Mouse (Mus musculus) kidney, embryonic 15.5 days (tissue): ENCODE measurements around the gene Gfpt2. TPM values are rescaled to one million over a fixed set of nuclear protein-coding genes. Genes with fewer than 3 reads are reported as not detected.
A peak's percentile ranks its signal among the peaks of the same experiment; 100 is the strongest.

Source experiments
- ATAC-seq: fragments of 200-750 bp; cut with Nextera tagmentation; replicated peaks from 2 replicates; pipeline ENCODE4 v1.8.0; 2017; ENCODE audit warnings: moderate TSS enrichment; ENCODE audit not compliant: low FRiP score
- H3K27ac ChIP-seq: fragments of 300-500 bp; sonication (generic); 2 replicates; pipeline ENCODE4 v1.5.1; 2015; ENCODE audit warnings: mild to moderate bottlenecking, inconsistent platforms
- H3K27me3 ChIP-seq: fragments of 300-500 bp; sonication (generic); 2 replicates; pipeline ENCODE4 v1.6.1; 2015; ENCODE audit warnings: inconsistent platforms
- H3K36me3 ChIP-seq: fragments of 300-500 bp; sonication (generic); 2 replicates; pipeline ENCODE4 v1.6.1; 2015; ENCODE audit warnings: inconsistent platforms
- H3K4me1 ChIP-seq: fragments of 300-500 bp; sonication (generic); 2 replicates; pipeline ENCODE4 v1.6.1; 2015; ENCODE audit warnings: inconsistent platforms
- H3K4me2 ChIP-seq: fragments of 300-500 bp; sonication (generic); 2 replicates; pipeline ENCODE4 v1.6.1; 2015; ENCODE audit warnings: moderate library complexity, mild to moderate bottlenecking, inconsistent platforms
- H3K4me3 ChIP-seq: fragments of 300-500 bp; sonication (generic); replicated peaks from 2 replicates; pipeline ENCODE4 v1.5.1; 2015; ENCODE audit warnings: mild to moderate bottlenecking, inconsistent platforms
- H3K9ac ChIP-seq: fragments of 300-500 bp; sonication (generic); 2 replicates; pipeline ENCODE4 v1.6.1; 2015; ENCODE audit warnings: mild to moderate bottlenecking, inconsistent platforms
- H3K9me3 ChIP-seq: fragments of 300-500 bp; sonication (generic); replicated peaks from 2 replicates; pipeline ENCODE4 v1.6.1; 2016; ENCODE audit warnings: inconsistent platforms
- WGBS: fragments of 180-500 bp; shearing (Covaris S2); methylation state at CpG from one replicate; pipeline ENCODE4 v1.1.7; 2015; ENCODE audit warnings: mixed read lengths; 5-methylcytosine and 5-hydroxymethylcytosine counted together
- polyA plus RNA-seq: library from polyadenylated mRNA; unstranded; fragments of >200 nt; fragmentation: Nextera tagmentation; extraction: Ambion mirVana; gene quantifications from 2 replicates; pipeline ENCODE4 v1.2.1, GENCODE M21; 2015

Gfpt2 gene
- polyA plus RNA-seq, 1 experiment from 2014 or later, result 12.4 TPM

GRCm38 (mm10) chr11:49829176-49829745 is 35.3 kb downstream of the Gfpt2 start:
- whole genome bisulfite sequencing, result 61% methylated on average over 7 of the region's 7 CpGs
- Histone ChIP-seq H3K36me3 (peaks cover 31% of the 10 kb centered on the region), H3K4me3 (no peak overlapping the region), H3K27ac (no peak overlapping the region), H3K9ac (no peak overlapping the region), H3K27me3 (no peaks in the 10 kb centered on the region), H3K4me1 (peaks cover 10% of the 10 kb centered on the region), H3K4me2 (no peak overlapping the region), H3K9me3 (no peaks in the 10 kb centered on the region)
- ATAC-seq, result no peak

- Histone ChIP-seq H3K4me2 (no peak overlapping the region), H3K36me3 (peaks cover 37% of the 10 kb centered on the region), H3K27me3 (no peaks in the 10 kb centered on the region), H3K4me3 (no peak overlapping the region), H3K9ac (no peak overlapping the region), H3K9me3 (no peaks in the 10 kb centered on the region), H3K4me1 (peaks cover 4% of the 10 kb centered on the region), H3K27ac (no peak overlapping the region)
- 0 out of 2 replicates have a peak, but pooled peaks have one; percentile 29 for ATAC-seq
- WGBS, result 78% methylated on average over 12 of the region's 12 CpGs
These were observed 38.0 kb downstream of the Gfpt2 start for GRCm38 (mm10) chr11:49831980-49832379.

GRCm38 (mm10) chr11:49832962-49833361 is 39.0 kb downstream of the Gfpt2 start:
- Histone ChIP-seq H3K9me3 (no peaks in the 10 kb centered on the region), H3K9ac (no peak overlapping the region), H3K27ac (no peak overlapping the region), H3K4me1 (no peaks in the 10 kb centered on the region), H3K36me3 (peaks cover 47% of the 10 kb centered on the region), H3K27me3 (no peaks in the 10 kb centered on the region), H3K4me3 (no peak overlapping the region), H3K4me2 (no peak overlapping the region)
- no peak for ATAC-seq
- WGBS, result 83% methylated on average over 5 of the region's 5 CpGs

GRCm38 (mm10) chr11:49834248-49834647 is 40.3 kb downstream of the Gfpt2 start:
- Histone ChIP-seq H3K4me3 (no peak overlapping the region), H3K9ac (no peak overlapping the region), H3K36me3 (peaks cover 47% of the 10 kb centered on the region), H3K27me3 (no peaks in the 10 kb centered on the region), H3K4me1 (no peaks in the 10 kb centered on the region), H3K9me3 (no peaks in the 10 kb centered on the region), H3K4me2 (no peak overlapping the region), H3K27ac (no peak overlapping the region)
- 91% methylated on average over 6 of the region's 6 CpGs for WGBS
- no peak for ATAC-seq

GRCm38 (mm10) chr11:49835257-49835956 is 41.4 kb downstream of the Gfpt2 start:
- no peaks in the 10 kb centered on the region for H3K27me3 ChIP-seq
- no peak overlapping the region for H3K9ac ChIP-seq
- H3K4me3 ChIP-seq, result no peak overlapping the region
- 93% methylated on average over 11 of the region's 11 CpGs for WGBS
- peaks cover 47% of the 10 kb centered on the region for H3K36me3 ChIP-seq
- H3K4me2 ChIP-seq, result no peak overlapping the region
- ATAC-seq, result no peak
- H3K27ac ChIP-seq, result no peak overlapping the region
- no peaks in the 10 kb centered on the region for H3K9me3 ChIP-seq
- no peaks in the 10 kb centered on the region for H3K4me1 ChIP-seq

GRCm38 (mm10) chr11:49837717-49838407 is 43.9 kb downstream of the Gfpt2 start:
- H3K9ac ChIP-seq, result no peak overlapping the region
- H3K9me3 ChIP-seq, result no peaks in the 10 kb centered on the region
- H3K36me3 ChIP-seq, result peaks cover 34% of the 10 kb centered on the region
- no peak for ATAC-seq
- no peaks in the 10 kb centered on the region for H3K27me3 ChIP-seq
- WGBS, result 71% methylated on average over 13 of the region's 13 CpGs
- H3K4me2 ChIP-seq, result no peak overlapping the region
- no peak overlapping the region for H3K27ac ChIP-seq
- no peaks in the 10 kb centered on the region for H3K4me1 ChIP-seq
- no peak overlapping the region for H3K4me3 ChIP-seq

GRCm38 (mm10) chr11:49840666-49841065 is 46.7 kb downstream of the Gfpt2 start:
- WGBS, result 63% methylated on average over 1 of the region's 1 CpGs
- Histone ChIP-seq H3K9me3 (no peaks in the 10 kb centered on the region), H3K4me3 (no peak overlapping the region), H3K27me3 (no peaks in the 10 kb centered on the region), H3K27ac (no peak overlapping the region), H3K9ac (no peak overlapping the region), H3K4me1 (peaks cover under 1% of the 10 kb centered on the region), H3K36me3 (peaks cover 10% of the 10 kb centered on the region; the same call in 1 of the 2 replicates), H3K4me2 (no peak overlapping the region)
- no peak for ATAC-seq

- H3K9ac ChIP-seq, result no peak overlapping the region
- H3K27me3 ChIP-seq, result no peaks in the 10 kb centered on the region
- peaks cover 7% of the 10 kb centered on the region for H3K4me1 ChIP-seq
- H3K4me2 ChIP-seq, result no peak overlapping the region
- 0 out of 2 replicates have a peak, but pooled peaks cover 10% of the 10 kb centered on the region for H3K36me3 ChIP-seq
- H3K4me3 ChIP-seq, result no peak overlapping the region
- H3K27ac ChIP-seq, result no peak overlapping the region
- WGBS, result 38% methylated on average over 1 of the region's 1 CpGs
- ATAC-seq, result no peak
- H3K9me3 ChIP-seq, result no peaks in the 10 kb centered on the region
These were observed 47.9 kb downstream of the Gfpt2 start for GRCm38 (mm10) chr11:49841886-49842285.

GRCm38 (mm10) chr11:49842718-49843117 is 48.7 kb downstream of the Gfpt2 start:
- no peak overlapping the region for H3K4me2 ChIP-seq
- H3K4me3 ChIP-seq, result no peak overlapping the region
- H3K27me3 ChIP-seq, result no peaks in the 10 kb centered on the region
- WGBS, result 40% methylated on average over 3 of the region's 3 CpGs
- 0 out of 2 replicates have a peak, but pooled peaks cover 3% of the 10 kb centered on the region for H3K36me3 ChIP-seq
- no peak overlapping the region for H3K27ac ChIP-seq
- H3K4me1 ChIP-seq, result peaks cover 12% of the 10 kb centered on the region
- ATAC-seq, result no peak
- no peaks in the 10 kb centered on the region for H3K9me3 ChIP-seq
- H3K9ac ChIP-seq, result no peak overlapping the region

- no peak overlapping the region for H3K4me2 ChIP-seq
- H3K4me3 ChIP-seq, result no peak overlapping the region
- no peaks in the 10 kb centered on the region for H3K27me3 ChIP-seq
- no peaks in the 10 kb centered on the region for H3K36me3 ChIP-seq
- no peaks in the 10 kb centered on the region for H3K9me3 ChIP-seq
- peaks cover 22% of the 10 kb centered on the region for H3K4me1 ChIP-seq
- WGBS, result 89% methylated on average over 10 of the region's 10 CpGs
- ATAC-seq, result no peak
- H3K27ac ChIP-seq, result no peak overlapping the region
- H3K9ac ChIP-seq, result no peak overlapping the region
These were observed 50.3 kb downstream of the Gfpt2 start for GRCm38 (mm10) chr11:49844311-49844710.

GRCm38 (mm10) chr11:49844969-49845368 is 51.0 kb downstream of the Gfpt2 start:
- H3K9me3 ChIP-seq, result no peaks in the 10 kb centered on the region
- peaks cover 22% of the 10 kb centered on the region for H3K4me1 ChIP-seq
- no peaks in the 10 kb centered on the region for H3K27me3 ChIP-seq
- 0 out of 2 replicates have a peak, but pooled peaks cover under 1% of the 10 kb centered on the region for H3K36me3 ChIP-seq
- 52% methylated on average over 3 of the region's 3 CpGs for WGBS
- H3K9ac ChIP-seq, result no peak overlapping the region
- no peak overlapping the region for H3K27ac ChIP-seq
- no peak for ATAC-seq
- H3K4me2 ChIP-seq, result no peak overlapping the region
- H3K4me3 ChIP-seq, result no peak overlapping the region

- H3K4me2 ChIP-seq, result peak overlapping the region; percentile 89
- H3K4me3 ChIP-seq, result peak overlapping the region; percentile 75
- peak overlapping the region; percentile 70 for H3K27ac ChIP-seq
- peaks cover 22% of the 10 kb centered on the region for H3K4me1 ChIP-seq
- ATAC-seq, result no peak
- no peaks in the 10 kb centered on the region for H3K27me3 ChIP-seq
- peak overlapping the region; percentile 55 for H3K9ac ChIP-seq
- 39% methylated on average over 11 of the region's 11 CpGs for WGBS
- H3K9me3 ChIP-seq, result no peaks in the 10 kb centered on the region
- H3K36me3 ChIP-seq, result 0 out of 2 replicates have a peak, but pooled peaks cover 4% of the 10 kb centered on the region
These were observed 52.0 kb downstream of the Gfpt2 start for GRCm38 (mm10) chr11:49845958-49846357.
